Mouse (Mus musculus) embryonic facial prominence, embryonic 14.5 days (tissue): ENCODE results near the gene Spg7. TPM values are rescaled to one million over a fixed set of nuclear protein-coding genes. Genes with fewer than 3 reads are reported as not detected.

ENCODE experiments used
- ATAC-seq: fragments of 200-750 bp; cut with Nextera tagmentation; 2 replicates; pipeline ENCODE4 v1.8.0; 2017; ENCODE audit warnings: low read depth, moderate number of reproducible peaks, moderate TSS enrichment
- DNase-seq: peaks from one replicate; pipeline ENCODE4 v3.0.0-alpha.2; 2015; ENCODE audit warnings: low spot score
- H3K27ac ChIP-seq: fragments of 300-500 bp; sonication (generic); replicated peaks from 2 replicates; pipeline ENCODE4 v1.5.1; 2014; ENCODE audit warnings: low read depth, mild to moderate bottlenecking, low read length, moderate library complexity
- H3K27me3 ChIP-seq: fragments of 300-500 bp; sonication (generic); replicated peaks from 2 replicates; pipeline ENCODE4 v1.6.1; 2014; ENCODE audit warnings: low read length; ENCODE audit not compliant: control insufficient read depth, insufficient read depth
- H3K36me3 ChIP-seq: fragments of 300-500 bp; sonication (generic); 2 replicates; pipeline ENCODE4 v1.6.1; 2014; ENCODE audit warnings: low read length, mixed read lengths; ENCODE audit not compliant: control insufficient read depth, insufficient read depth
- H3K4me1 ChIP-seq: fragments of 300-500 bp; sonication (generic); 2 replicates; pipeline ENCODE4 v1.6.1; 2014; ENCODE audit warnings: antibody characterized with exemption, low read length; ENCODE audit not compliant: control insufficient read depth, insufficient read depth
- H3K4me2 ChIP-seq: fragments of 300-500 bp; sonication (generic); 2 replicates; pipeline ENCODE4 v1.6.1; 2014; ENCODE audit warnings: low read depth, mild to moderate bottlenecking, low read length, moderate library complexity, mixed read lengths
- H3K4me3 ChIP-seq: fragments of 300-500 bp; sonication (generic); 2 replicates; pipeline ENCODE4 v1.5.1; 2014; ENCODE audit warnings: low read depth, mild to moderate bottlenecking, low read length
- H3K9ac ChIP-seq: fragments of 300-500 bp; sonication (generic); 2 replicates; pipeline ENCODE4 v1.6.1; 2014; ENCODE audit warnings: low read depth, mild to moderate bottlenecking, low read length, moderate library complexity, mixed read lengths
- H3K9me3 ChIP-seq: fragments of 300-500 bp; sonication (generic); 2 replicates; pipeline ENCODE4 v1.6.1; 2016; ENCODE audit warnings: low read length; ENCODE audit not compliant: control insufficient read depth
- WGBS: fragments of 180-500 bp; shearing (Covaris S2); extraction: QIAGEN DNeasy Blood & Tissue Kit; methylation state at CpG from one replicate; pipeline ENCODE4 v1.1.7; 2014; 5-methylcytosine and 5-hydroxymethylcytosine counted together
- microRNA-seq: library from miRNA; unstranded; fragments of <30 nt; microRNA quantifications from one replicate; pipeline ENCODE4, GENCODE M21; 2016; ENCODE audit warnings: borderline number of aligned reads
- polyA plus RNA-seq: library from polyadenylated mRNA; unstranded; fragments of >200 nt; fragmentation: Nextera tagmentation; extraction: Ambion mirVana; gene quantifications from 2 replicates; pipeline ENCODE4 v1.2.1, GENCODE M21; 2014

Gene Spg7
- polyA plus RNA-seq, 1 experiment from 2014 or later: 36.5 TPM

GRCm38 (mm10) chr8:123146390-123146789, 83.6 kb downstream of the Spg7 start:
- peak overlapping the region; percentile 66 for H3K27ac ChIP-seq
- no peaks in the 10 kb centered on the region for H3K36me3 ChIP-seq
- peak; percentile 62 for DNase-seq
- H3K4me3 ChIP-seq: no peak overlapping the region
- H3K4me2 ChIP-seq: no peak overlapping the region
- WGBS: 53% methylated on average over 7 of the region's 7 CpGs
- ATAC-seq: no peak
- H3K4me1 ChIP-seq: peaks cover 16% of the 10 kb centered on the region; the same call in 1 of the 2 replicates
- H3K27me3 ChIP-seq: no peaks in the 10 kb centered on the region
- H3K9ac ChIP-seq: no peak overlapping the region
- H3K9me3 ChIP-seq: no peaks in the 10 kb centered on the region

Small RNAs within 50 kb of the gene (microRNA-seq; reads per million reads assigned to microRNA genes)
- gene Mir7079 (not detected), gene Mir7080 (not detected)

Other genes starting within 250 kb of the Spg7 start
- 34.5 and 40.7 TPM in 2 replicates for gene Cdh15, start 215.0 kb upstream of the Spg7 start, polyA plus RNA-seq
- 53.5 and 55.0 TPM in 2 replicates for gene Ankrd11, start 20.7 kb upstream of the Spg7 start, polyA plus RNA-seq
- gene Rpl13, start 39.4 kb downstream of the Spg7 start, polyA plus RNA-seq: 1,761 and 1,789 TPM in 2 replicates
- 1.4 and 2.0 TPM in 2 replicates for gene Cpne7, start 54.4 kb downstream of the Spg7 start, polyA plus RNA-seq
- 27.9 and 33.5 TPM in 2 replicates for gene Sult5a1, start 95.4 kb downstream of the Spg7 start, polyA plus RNA-seq
- gene Dpep1, start 123.3 kb downstream of the Spg7 start, polyA plus RNA-seq: 7.0 and 9.2 TPM in 2 replicates
- 113 and 133 TPM in 2 replicates for gene Chmp1a, start 149.8 kb downstream of the Spg7 start, polyA plus RNA-seq
- 5.7 and 6.1 TPM in 2 replicates for gene Spata33, start 149.9 kb downstream of the Spg7 start, polyA plus RNA-seq
- 31.1 and 36.7 TPM in 2 replicates for gene Cdk10, start 161.9 kb downstream of the Spg7 start, polyA plus RNA-seq
- 4.3 and 4.9 TPM in 2 replicates for gene Spata2l, start 173.3 kb downstream of the Spg7 start, polyA plus RNA-seq
- 19.5 and 21.4 TPM in 2 replicates for gene Zfp276, start 191.3 kb downstream of the Spg7 start, polyA plus RNA-seq
- 24.5 and 26.3 TPM in 2 replicates for gene Vps9d1, start 191.4 kb downstream of the Spg7 start, polyA plus RNA-seq